Mouse (Mus musculus): ENCODE results near the gene Saal1. TPM values are rescaled to one million over a fixed set of nuclear protein-coding genes. Genes with fewer than 3 reads are reported as not detected.
"Not testable (repeated sequence)": the region's sequence is repeated elsewhere in the genome, so short reads cannot be mapped to it uniquely, and the experiment has no call there.

The Saal1 gene
- polyA plus RNA-seq (2015; fragmentation: Nextera tagmentation; extraction: Ambion mirVana): 32.5 and 35.4 TPM in 2 replicates

DNA sequence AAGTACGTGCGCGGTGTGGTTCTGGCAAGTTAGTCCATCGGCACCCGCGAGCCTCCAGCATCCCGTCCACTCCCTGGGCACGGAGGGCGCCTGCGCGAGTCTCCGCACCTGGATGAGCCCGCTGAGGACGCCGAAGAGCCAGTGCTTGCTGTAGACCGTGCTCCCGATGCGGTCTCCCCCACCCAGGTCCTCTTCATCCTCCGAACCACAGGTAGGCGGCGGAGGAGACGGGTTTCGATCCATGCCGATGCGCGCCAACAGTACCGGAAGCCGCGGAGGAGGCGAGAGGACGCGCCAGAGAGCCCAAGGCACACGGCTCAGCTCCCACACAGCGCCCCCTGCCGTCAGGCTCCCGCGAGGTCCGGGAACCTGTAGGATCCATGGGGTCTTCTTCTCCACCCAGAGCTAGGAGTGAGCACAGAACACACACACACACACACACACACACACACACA is at the start of gene Saal1:
Gene Saal1 (minus strand): TSS at position 291 of the 455 bp plus-strand sequence.
- no peaks in the 10 kb centered on the region for H3K27me3 ChIP-seq
- H3K4me3 ChIP-seq: peak within 1 kb of the TSS; percentile 77
- H3K27ac ChIP-seq: peak within 1 kb of the TSS; percentile 84
- H3K9me3 ChIP-seq: no peaks in the 10 kb centered on the region
- WGBS: under 1% methylated on average over 36 of the region's 38 CpGs
- peak; percentile 95 for ATAC-seq (ENCODE audit: low FRiP score, low read depth)
- H3K4me2 ChIP-seq (replicated peaks): peak within 1 kb of the TSS; percentile 66
- H3K36me3 ChIP-seq: peaks cover 24% of the 10 kb centered on the region
- peaks cover 10% of the 10 kb centered on the region for H3K4me1 ChIP-seq
- peak within 1 kb of the TSS; percentile 91 for H3K9ac ChIP-seq

DNA sequence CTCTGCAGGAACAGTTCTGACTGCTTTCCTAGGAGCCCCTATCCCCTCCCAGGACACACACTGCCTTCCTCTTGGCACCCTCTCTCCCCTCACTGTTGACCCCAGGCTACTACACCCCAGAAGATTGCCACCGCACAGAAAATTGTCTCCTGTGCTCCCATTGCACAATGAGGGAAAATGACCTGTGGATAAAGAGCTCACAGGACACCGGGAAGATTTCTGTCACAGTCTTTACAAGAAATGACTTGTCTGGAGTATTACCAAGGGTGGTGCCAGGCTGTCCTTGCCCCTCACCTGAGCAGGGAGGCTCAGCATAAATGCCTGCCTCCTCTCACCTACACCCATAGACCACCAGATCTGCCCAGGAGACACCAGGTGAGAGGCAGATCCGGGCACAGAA is 41.0 kb upstream of the Saal1 start, which contains the start of gene Saa2:
Gene Saa2 (plus strand): TSS at position 301 of the 400 bp plus-strand sequence.
- H3K4me3 ChIP-seq: no peak within 1 kb of the TSS
- no peaks in the 10 kb centered on the region for H3K36me3 ChIP-seq
- H3K4me1 ChIP-seq: no peaks in the 10 kb centered on the region
- H3K9ac ChIP-seq: no peak within 1 kb of the TSS
- H3K27me3 ChIP-seq: no peaks in the 10 kb centered on the region
- no peak for ATAC-seq (ENCODE audit: low FRiP score, low read depth)
- no peak within 1 kb of the TSS for H3K4me2 ChIP-seq (replicated peaks)
- WGBS: 62% methylated on average over 3 of the region's 3 CpGs
- no peaks in the 10 kb centered on the region for H3K9me3 ChIP-seq
- H3K27ac ChIP-seq: no peak within 1 kb of the TSS

DNA sequence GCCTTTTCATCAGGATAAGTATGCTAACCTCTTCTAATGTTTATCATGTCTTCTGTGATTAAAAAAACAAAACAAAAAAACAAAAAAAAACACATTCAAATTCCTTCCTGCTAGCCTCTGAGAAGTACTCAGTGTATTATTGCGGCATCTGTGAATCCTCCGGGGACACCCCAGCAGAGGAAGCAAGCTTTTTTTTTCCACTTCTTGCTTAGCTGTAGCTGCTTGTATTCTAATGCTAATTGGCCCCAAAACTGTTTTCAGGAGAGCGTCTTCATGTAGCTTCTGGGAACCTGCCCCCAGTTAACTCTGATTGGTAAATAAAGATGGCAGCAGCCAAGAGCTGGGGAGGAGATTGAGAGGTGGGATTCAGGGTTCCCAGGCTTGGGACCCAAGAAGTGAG is 38.0 kb upstream of the Saal1 start:
- Histone ChIP-seq H3K4me2 (replicated peaks) (no peak overlapping the region), H3K9me3 (no peaks in the 10 kb centered on the region), H3K36me3 (no peaks in the 10 kb centered on the region), H3K27me3 (no peaks in the 10 kb centered on the region), H3K9ac (no peak overlapping the region), H3K27ac (no peak overlapping the region), H3K4me3 (no peak overlapping the region), H3K4me1 (no peaks in the 10 kb centered on the region)
- ATAC-seq (ENCODE audit: low FRiP score, low read depth): no peak
- 65% methylated on average over 3 of the region's 3 CpGs for WGBS

DNA sequence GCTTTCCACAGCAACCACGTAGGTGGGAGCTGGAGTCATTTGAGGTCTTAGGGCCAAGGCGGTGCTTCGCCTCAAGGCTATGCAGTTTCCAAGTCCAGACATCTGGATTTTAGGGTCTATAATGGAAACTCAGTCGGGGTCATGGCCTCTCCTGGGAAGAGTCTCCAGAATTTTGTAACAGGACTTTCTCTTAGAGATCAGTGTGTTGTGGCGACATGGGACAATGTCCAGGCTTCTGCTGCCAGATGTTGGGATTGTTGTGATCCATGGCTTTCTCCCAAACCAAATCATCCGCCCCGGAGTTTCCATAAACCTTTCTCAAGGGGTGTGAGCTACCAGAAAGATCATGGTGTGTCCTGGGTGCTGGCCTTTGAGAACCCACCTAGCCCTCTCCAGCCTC is 35.9 kb upstream of the Saal1 start:
- Histone ChIP-seq H3K4me3 (no peak overlapping the region), H3K9ac (no peak overlapping the region), H3K27ac (no peak overlapping the region), H3K9me3 (no peaks in the 10 kb centered on the region), H3K36me3 (no peaks in the 10 kb centered on the region), H3K4me1 (no peaks in the 10 kb centered on the region), H3K27me3 (no peaks in the 10 kb centered on the region), H3K4me2 (replicated peaks) (no peak overlapping the region)
- 54% methylated on average over 7 of the region's 7 CpGs for WGBS
- no peak for ATAC-seq (ENCODE audit: low FRiP score, low read depth)

DNA sequence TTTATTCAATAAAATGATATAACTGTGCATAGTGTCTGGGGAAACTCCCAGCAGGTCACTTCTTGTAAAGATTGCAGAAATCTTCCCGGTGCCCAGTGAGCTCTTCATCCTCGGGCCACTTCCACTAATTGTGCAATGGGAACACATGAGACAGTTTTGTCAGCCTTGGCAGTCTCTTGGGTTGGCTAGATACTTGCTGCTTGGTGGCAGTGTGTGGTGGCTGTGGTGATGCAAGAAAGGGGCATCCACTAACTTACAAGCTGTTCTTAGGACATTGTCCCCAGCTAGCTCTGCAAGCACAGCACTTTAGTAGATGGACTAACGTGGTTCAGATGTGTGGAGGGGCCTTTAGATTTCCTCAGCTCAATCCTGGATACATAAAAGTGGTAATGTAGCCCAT is 35.3 kb upstream of the Saal1 start:
- Histone ChIP-seq H3K9me3 (no peaks in the 10 kb centered on the region), H3K4me2 (replicated peaks) (no peak overlapping the region)

DNA sequence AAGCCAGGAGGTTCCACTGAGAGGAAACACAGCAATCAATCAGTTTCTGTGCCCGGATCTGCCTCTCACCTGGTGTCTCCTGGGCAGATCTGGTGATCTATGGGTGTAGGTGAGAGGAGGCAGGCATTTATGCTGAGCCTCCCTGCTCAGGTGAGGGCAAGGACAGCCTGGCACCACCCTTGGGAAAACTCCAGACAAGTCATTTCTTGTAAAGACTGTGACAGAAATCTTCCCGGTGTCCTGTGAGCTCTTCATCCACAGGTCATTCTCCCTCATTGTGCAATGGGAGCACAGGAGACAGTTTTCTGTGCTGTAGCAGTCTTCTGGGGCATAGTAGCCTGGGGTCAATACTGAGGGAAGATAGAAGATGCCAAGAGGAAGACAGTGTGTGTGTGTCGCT is 32.4 kb upstream of the Saal1 start, which contains the start of gene Saa1:
Gene Saa1 (minus strand): TSS at position 101 of the 400 bp plus-strand sequence.
- H3K36me3 ChIP-seq; H3K4me2 ChIP-seq (replicated peaks); H3K9me3 ChIP-seq; H3K27me3 ChIP-seq; H3K4me1 ChIP-seq; H3K4me3 ChIP-seq; H3K27ac ChIP-seq; ATAC-seq (ENCODE audit: low FRiP score, low read depth); H3K9ac ChIP-seq: not testable (repeated sequence)
- 68% methylated on average over 3 of the region's 3 CpGs for WGBS

More for the DNA sequence above, 35.3 kb upstream of the Saal1 start:
- no peak for ATAC-seq (ENCODE audit: low FRiP score, low read depth)
- H3K27ac ChIP-seq: no peak overlapping the region
- H3K36me3 ChIP-seq: no peaks in the 10 kb centered on the region
- WGBS: 63% methylated on average over 3 of the region's 3 CpGs
- no peak overlapping the region for H3K4me3 ChIP-seq
- no peaks in the 10 kb centered on the region for H3K4me1 ChIP-seq
- no peaks in the 10 kb centered on the region for H3K27me3 ChIP-seq
- H3K9ac ChIP-seq: no peak overlapping the region

DNA sequence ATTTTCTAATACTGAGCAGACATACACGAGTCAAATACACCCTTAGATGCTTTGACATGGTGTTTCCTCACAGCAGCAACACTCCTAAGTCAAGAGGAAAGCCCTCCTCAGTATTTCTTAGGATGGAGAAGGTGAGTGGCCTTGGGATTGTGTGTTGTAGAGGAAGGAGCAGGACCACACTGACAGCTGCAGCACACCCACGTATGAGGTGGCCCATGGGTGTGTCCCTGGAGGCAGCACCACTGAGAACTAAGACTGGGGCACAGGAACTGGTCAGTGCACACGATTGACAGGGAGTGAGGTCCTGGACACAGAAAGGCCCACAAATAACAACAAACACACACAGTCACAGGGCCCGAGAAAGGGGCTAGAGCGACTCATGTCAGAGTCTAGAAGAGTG is 29.6 kb upstream of the Saal1 start:
- not testable (repeated sequence) for H3K9ac ChIP-seq

DNA sequence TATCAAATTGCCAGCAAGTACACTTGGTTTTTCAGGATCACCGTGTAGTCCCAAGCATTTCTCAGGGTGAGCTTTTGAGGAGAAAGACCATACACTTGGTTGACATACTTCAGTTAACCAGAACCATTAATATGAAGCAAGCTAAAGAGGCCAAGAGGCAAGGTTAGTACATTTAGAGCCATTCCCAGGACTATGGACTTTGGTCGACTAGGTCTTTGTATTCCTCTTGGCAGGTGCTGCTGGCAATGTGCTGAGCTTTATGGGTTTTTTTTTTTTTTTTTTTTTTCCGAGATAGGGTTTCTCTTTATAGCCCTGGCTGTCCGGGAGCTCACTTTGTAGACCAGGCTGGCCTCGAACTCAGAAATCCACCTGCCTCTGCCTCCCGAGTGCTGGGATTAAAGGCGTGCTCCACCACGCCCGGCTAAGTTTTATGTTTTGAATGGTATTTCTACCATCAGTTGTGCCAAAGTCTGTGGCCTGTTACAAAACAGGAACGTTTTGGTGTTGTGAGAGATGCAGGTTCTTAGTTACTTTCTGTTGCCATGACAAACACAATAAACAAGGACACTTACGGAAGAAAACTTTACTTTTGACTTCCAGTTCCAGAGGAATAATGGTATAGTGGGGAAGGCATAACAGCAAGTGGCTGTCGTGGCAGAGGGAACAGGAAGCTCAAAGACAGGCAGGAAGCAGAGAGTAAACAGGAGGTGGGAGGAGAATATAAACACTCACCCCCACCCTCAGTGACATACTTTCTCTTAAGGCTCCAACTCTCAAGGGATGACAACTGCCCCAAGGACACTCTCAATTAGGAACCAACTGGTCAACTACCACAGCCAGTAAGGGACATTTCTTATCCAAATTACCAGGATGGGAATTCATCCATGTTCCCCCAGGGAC is 28.3 kb upstream of the Saal1 start:
- no peak for ATAC-seq (ENCODE audit: low FRiP score, low read depth)
- Histone ChIP-seq H3K27me3 (no peaks in the 10 kb centered on the region), H3K9ac (no peak overlapping the region), H3K27ac (no peak overlapping the region), H3K9me3 (no peaks in the 10 kb centered on the region), H3K4me2 (replicated peaks) (no peak overlapping the region), H3K4me1 (no peaks in the 10 kb centered on the region), H3K4me3 (no peak overlapping the region), H3K36me3 (no peaks in the 10 kb centered on the region)
- WGBS: 75% methylated on average over 12 of the region's 12 CpGs

More for the DNA sequence above, 29.6 kb upstream of the Saal1 start:
- H3K9me3 ChIP-seq; H3K27ac ChIP-seq; H3K4me1 ChIP-seq; H3K27me3 ChIP-seq; H3K4me3 ChIP-seq; ATAC-seq (ENCODE audit: low FRiP score, low read depth); H3K36me3 ChIP-seq; H3K4me2 ChIP-seq (replicated peaks): not testable (repeated sequence)
- 80% methylated on average over 5 of the region's 5 CpGs for WGBS

DNA sequence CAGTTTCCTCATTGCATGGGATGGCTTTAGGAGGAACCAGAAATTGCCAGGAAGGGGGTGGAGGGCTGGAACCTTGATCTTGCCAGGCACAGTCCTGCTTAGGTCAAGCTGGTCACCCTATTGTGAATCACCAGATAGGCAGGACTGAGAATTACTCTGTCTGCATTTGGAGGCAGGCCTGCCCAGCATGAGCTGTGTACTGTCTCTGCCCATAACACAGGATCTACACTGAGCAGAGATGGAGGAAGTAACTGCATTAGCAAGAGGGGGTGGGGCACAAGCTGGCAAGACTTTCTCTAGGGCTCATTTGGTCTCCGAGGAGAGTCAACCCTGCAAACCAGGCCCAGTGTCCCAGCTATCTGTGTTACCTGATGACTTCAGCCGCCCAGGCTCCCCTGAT is 24.5 kb upstream of the Saal1 start:
- WGBS: 66% methylated on average over 2 of the region's 2 CpGs
- H3K4me3 ChIP-seq: no peak overlapping the region
- H3K4me2 ChIP-seq (replicated peaks): no peak overlapping the region
- no peaks in the 10 kb centered on the region for H3K9me3 ChIP-seq
- no peak overlapping the region for H3K27ac ChIP-seq
- H3K36me3 ChIP-seq: no peaks in the 10 kb centered on the region
- H3K4me1 ChIP-seq: no peaks in the 10 kb centered on the region
- no peak for ATAC-seq (ENCODE audit: low FRiP score, low read depth)
- H3K9ac ChIP-seq: no peak overlapping the region
- no peaks in the 10 kb centered on the region for H3K27me3 ChIP-seq

DNA sequence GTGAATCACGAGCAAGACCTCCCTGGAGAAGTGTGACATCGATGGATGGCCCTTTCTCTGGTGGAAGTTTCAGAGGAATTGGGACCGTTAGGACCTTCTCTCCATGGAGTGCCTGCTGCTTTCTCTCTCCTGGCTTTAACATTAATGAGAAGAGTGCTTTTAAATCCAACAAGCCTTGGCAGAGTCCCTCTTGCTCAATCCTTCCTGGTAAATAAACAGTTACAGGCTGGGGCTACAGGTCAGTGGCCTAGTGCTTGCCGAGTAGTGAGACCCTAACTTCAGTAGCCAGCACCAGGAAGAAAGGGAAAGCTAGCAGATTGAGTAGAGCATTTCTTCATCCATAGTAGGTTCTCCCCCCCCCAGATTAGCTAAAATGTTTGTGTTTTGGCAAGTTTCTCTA is 22.0 kb upstream of the Saal1 start, which contains the start of gene Saa4:
Gene Saa4 (minus strand): TSS at position 146 of the 400 bp plus-strand sequence.
- 76% methylated on average over 4 of the region's 4 CpGs for WGBS

DNA sequence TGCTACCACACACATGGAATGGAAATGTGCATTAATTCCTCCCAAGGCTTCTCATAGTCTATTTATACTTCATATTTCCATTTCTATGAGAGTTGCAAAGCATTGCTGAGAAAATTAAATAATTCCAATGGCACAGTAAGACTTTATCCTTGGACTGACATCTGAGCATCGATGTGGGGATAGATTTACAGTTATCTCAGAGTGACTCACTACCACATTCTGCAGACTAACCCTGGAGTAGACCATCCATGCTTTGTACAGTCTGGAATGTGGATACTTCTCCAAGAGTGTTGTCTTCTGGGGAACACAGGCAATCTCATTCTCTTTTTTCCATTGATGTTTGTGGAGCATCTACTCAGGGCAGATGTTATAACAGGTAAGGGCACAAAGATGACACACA is 17.1 kb upstream of the Saal1 start:
- ATAC-seq (ENCODE audit: low FRiP score, low read depth): no peak
- 91% methylated on average over 1 of the region's 1 CpGs for WGBS

More for the DNA sequence above, 22.0 kb upstream of the Saal1 start, which contains the start of gene Saa4:
- Histone ChIP-seq H3K27ac (no peak within 1 kb of the TSS), H3K9me3 (no peaks in the 10 kb centered on the region), H3K4me2 (replicated peaks) (no peak within 1 kb of the TSS), H3K36me3 (no peaks in the 10 kb centered on the region), H3K4me1 (no peaks in the 10 kb centered on the region), H3K9ac (no peak within 1 kb of the TSS), H3K4me3 (no peak within 1 kb of the TSS), H3K27me3 (no peaks in the 10 kb centered on the region)
- ATAC-seq (ENCODE audit: low FRiP score, low read depth): no peak

DNA sequence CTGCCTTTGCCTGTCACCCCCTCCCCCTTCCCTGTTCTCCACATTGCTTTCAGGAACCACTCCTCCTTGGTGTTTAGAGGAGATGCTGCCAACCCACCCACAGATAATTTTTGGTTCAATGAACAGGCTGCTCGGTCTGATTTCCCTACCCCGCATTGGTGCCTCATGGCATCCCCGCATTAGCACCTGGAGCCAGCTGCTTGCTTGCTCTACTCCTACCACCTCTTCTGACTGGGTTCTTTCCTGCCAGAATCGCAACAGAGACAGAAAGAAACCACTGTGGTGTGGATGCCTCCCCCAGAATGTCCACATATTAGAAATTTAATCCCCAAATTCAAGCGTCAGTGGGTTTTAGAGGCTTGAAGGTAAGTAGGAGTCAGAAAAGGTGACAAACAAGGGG is 13.9 kb upstream of the Saal1 start:
- Histone ChIP-seq H3K27ac (no peak overlapping the region), H3K9me3 (no peaks in the 10 kb centered on the region), H3K4me1 (no peaks in the 10 kb centered on the region), H3K4me2 (replicated peaks) (no peak overlapping the region), H3K27me3 (no peaks in the 10 kb centered on the region; the same call in 1 of the 2 replicates), H3K4me3 (no peak overlapping the region), H3K36me3 (no peaks in the 10 kb centered on the region), H3K9ac (no peak overlapping the region)
- ATAC-seq (ENCODE audit: low FRiP score, low read depth): no peak
- WGBS: 74% methylated on average over 5 of the region's 5 CpGs

More for the DNA sequence above, 17.1 kb upstream of the Saal1 start:
- Histone ChIP-seq H3K36me3 (no peaks in the 10 kb centered on the region), H3K9me3 (no peaks in the 10 kb centered on the region), H3K4me1 (no peaks in the 10 kb centered on the region), H3K27ac (no peak overlapping the region), H3K27me3 (no peaks in the 10 kb centered on the region), H3K9ac (no peak overlapping the region), H3K4me2 (replicated peaks) (no peak overlapping the region), H3K4me3 (no peak overlapping the region)

All from limb, embryonic 13.5 days (tissue).